Mouse (Mus musculus) kidney, embryonic 14.5 days (tissue): ENCODE results near the gene Aloxe3. TPM values are rescaled to one million over a fixed set of nuclear protein-coding genes. Genes with fewer than 3 reads are reported as not detected.

Experiments
- ATAC-seq: fragments of 200-750 bp; cut with Nextera tagmentation; 2 replicates; pipeline ENCODE4 v1.8.0; 2017; ENCODE audit warnings: moderate number of reproducible peaks, mild to moderate bottlenecking, moderate TSS enrichment, moderate library complexity; ENCODE audit not compliant: low FRiP score, low TSS enrichment
- H3K27ac ChIP-seq: fragments of 300-500 bp; sonication (generic); 2 replicates; pipeline ENCODE4 v1.5.1; 2014; ENCODE audit warnings: low read depth, mild to moderate bottlenecking, low read length, moderate library complexity, mixed read lengths
- H3K27me3 ChIP-seq: fragments of 300-500 bp; sonication (generic); 2 replicates; pipeline ENCODE4 v1.6.1; 2014; ENCODE audit warnings: mild to moderate bottlenecking, low read length; ENCODE audit not compliant: control insufficient read depth, insufficient read depth
- H3K36me3 ChIP-seq: fragments of 300-500 bp; sonication (generic); 2 replicates; pipeline ENCODE4 v1.6.1; 2014; ENCODE audit warnings: low read length, mixed read lengths; ENCODE audit not compliant: control insufficient read depth, insufficient read depth
- H3K4me1 ChIP-seq: fragments of 300-500 bp; sonication (generic); 2 replicates; pipeline ENCODE4 v1.6.1; 2014; ENCODE audit warnings: low read length, mixed read lengths; ENCODE audit not compliant: control insufficient read depth, insufficient read depth
- H3K4me2 ChIP-seq: fragments of 300-500 bp; sonication (generic); replicated peaks from 2 replicates; pipeline ENCODE4 v1.6.1; 2014; ENCODE audit warnings: low read depth, mild to moderate bottlenecking, low read length
- H3K4me3 ChIP-seq: fragments of 300-500 bp; sonication (generic); 2 replicates; pipeline ENCODE4 v1.5.1; 2014; ENCODE audit warnings: mild to moderate bottlenecking, low read length
- H3K9ac ChIP-seq: fragments of 300-500 bp; sonication (generic); 2 replicates; pipeline ENCODE4 v1.6.1; 2014; ENCODE audit warnings: low read depth, mild to moderate bottlenecking, low read length, moderate library complexity
- H3K9me3 ChIP-seq: fragments of 300-500 bp; sonication (generic); 2 replicates; pipeline ENCODE4 v1.6.1; 2016; ENCODE audit warnings: low read length; ENCODE audit not compliant: control insufficient read depth
- WGBS: fragments of 180-500 bp; shearing (Covaris S2); extraction: QIAGEN DNeasy Blood & Tissue Kit; methylation state at CpG from one replicate; pipeline ENCODE4 v1.1.7; 2014; 5-methylcytosine and 5-hydroxymethylcytosine counted together
- polyA plus RNA-seq: library from polyadenylated mRNA; unstranded; fragments of >200 nt; fragmentation: Nextera tagmentation; extraction: Ambion mirVana; gene quantifications from 2 replicates; pipeline ENCODE4 v1.2.1, GENCODE M21; 2014

Gene Aloxe3
- polyA plus RNA-seq, 1 experiment from 2014 or later, result 0.54 TPM

DNA sequence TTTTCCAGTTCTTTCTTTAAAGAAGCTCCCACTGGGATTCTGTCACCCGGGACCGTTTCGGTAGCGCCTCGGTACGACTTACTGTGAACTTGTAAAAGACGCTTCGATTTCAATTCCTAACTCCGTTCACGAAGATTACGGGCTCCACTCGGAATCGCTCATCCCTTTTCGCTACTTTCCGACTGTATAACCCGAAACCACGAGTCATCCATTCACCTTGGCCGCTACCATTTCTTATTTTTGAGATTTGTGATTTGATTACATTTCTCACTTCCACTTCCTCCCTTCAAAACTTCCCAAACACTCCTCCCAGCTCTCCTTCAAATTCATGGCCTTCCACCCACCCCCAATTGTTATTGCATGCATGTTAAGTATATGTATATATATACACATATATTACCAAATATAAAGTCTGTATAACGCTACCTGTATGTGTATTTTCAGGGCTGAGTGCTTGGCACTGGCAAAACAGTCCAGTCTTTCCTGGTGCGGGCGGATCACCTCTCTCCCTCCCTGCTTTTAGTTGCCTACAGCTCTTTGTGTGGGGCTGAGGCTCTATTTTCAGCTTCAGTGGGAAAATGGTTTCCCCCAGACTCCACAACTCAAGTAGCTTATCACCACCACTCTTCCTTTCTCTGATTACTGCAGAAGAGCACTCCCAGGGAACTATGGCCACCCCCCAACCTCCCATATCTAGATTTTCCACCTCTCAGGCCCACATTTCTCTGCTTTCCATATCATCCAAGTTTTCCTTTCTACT lies 14.5 kb upstream of the Aloxe3 start:
- Histone ChIP-seq H3K9me3 (no peaks in the 10 kb centered on the region), H3K27ac (no peak overlapping the region), H3K36me3 (peaks cover 27% of the 10 kb centered on the region; the same call in 1 of the 2 replicates), H3K4me2 (peak overlapping the region; percentile 51), H3K9ac (peak overlapping the region; percentile 38; the same call in 1 of the 2 replicates), H3K27me3 (peaks cover 4% of the 10 kb centered on the region; the same call in 1 of the 2 replicates), H3K4me3 (peak overlapping the region; percentile 58), H3K4me1 (no peaks in the 10 kb centered on the region)
- no peak for ATAC-seq
- WGBS, result 7% methylated on average over 21 of the region's 21 CpGs

DNA sequence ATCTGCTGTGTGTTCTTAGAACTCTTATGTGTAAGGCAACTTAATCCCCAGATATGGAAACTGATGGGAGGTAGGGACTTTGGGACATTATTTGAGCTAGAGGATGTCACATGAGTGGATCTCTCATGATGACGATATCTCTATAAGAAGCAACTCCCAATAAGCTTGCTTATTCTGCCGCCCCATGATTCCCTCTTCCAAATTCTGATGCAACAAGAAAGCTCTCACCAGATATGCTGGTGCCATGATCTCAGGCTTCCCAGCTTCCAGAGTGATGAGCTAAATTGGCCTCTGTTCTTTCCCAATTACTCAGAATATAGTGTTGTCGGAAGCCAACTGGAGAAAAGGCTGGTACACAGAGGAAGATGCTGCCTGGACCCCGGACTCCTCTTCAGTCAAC lies 13.8 kb upstream of the Aloxe3 start:
- no peak for ATAC-seq
- Histone ChIP-seq H3K4me2 (peak overlapping the region; percentile 16), H3K27ac (no peak overlapping the region), H3K9me3 (no peaks in the 10 kb centered on the region), H3K36me3 (peaks cover 24% of the 10 kb centered on the region; the same call in 1 of the 2 replicates), H3K4me3 (0 out of 2 replicates have a peak overlapping the region, but pooled peaks have one; percentile 58), H3K27me3 (peaks cover 4% of the 10 kb centered on the region; the same call in 1 of the 2 replicates), H3K9ac (0 out of 2 replicates have a peak overlapping the region, but pooled peaks have one; percentile 38), H3K4me1 (no peaks in the 10 kb centered on the region)
- WGBS, result 56% methylated on average over 4 of the region's 4 CpGs

- Histone ChIP-seq H3K4me2 (no peak overlapping the region), H3K27ac (no peak overlapping the region), H3K9me3 (no peaks in the 10 kb centered on the region), H3K9ac (no peak overlapping the region), H3K4me1 (no peaks in the 10 kb centered on the region; the same call in 1 of the 2 replicates), H3K4me3 (no peak overlapping the region), H3K27me3 (peaks cover 4% of the 10 kb centered on the region; the same call in 1 of the 2 replicates), H3K36me3 (peaks cover 4% of the 10 kb centered on the region; the same call in 1 of the 2 replicates)
- ATAC-seq, result no peak
- WGBS, result 66% methylated on average over 3 of the region's 3 CpGs
Measured at GRCm38 (mm10) chr11:69114018-69114417, 11.7 kb upstream of the Aloxe3 start.

DNA sequence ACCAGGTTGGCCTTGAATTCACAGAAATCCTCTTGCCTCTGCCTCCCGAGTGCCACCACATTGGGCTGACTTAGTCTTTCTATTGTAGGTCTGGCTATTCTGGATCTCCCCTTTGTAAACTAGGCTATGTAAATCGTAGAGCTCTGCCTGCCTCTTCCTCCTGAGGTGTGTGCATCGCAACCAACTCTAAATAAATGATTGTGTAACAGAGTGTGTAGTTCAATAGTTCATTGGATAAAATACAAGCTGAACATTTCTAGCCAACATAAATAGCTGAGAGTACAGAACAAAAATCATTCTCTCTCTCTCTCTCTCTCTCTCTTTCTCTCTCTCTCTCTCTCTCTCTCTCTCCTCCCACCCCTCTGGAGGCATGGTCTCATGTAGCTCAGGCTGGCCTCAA lies 11.1 kb upstream of the Aloxe3 start:
- H3K4me3 ChIP-seq, result no peak overlapping the region
- H3K4me1 ChIP-seq, result peaks cover 6% of the 10 kb centered on the region; the same call in 1 of the 2 replicates
- no peak for ATAC-seq
- H3K9me3 ChIP-seq, result no peaks in the 10 kb centered on the region
- H3K27me3 ChIP-seq, result peaks cover 4% of the 10 kb centered on the region; the same call in 1 of the 2 replicates
- no peak overlapping the region for H3K27ac ChIP-seq
- H3K4me2 ChIP-seq, result no peak overlapping the region
- H3K36me3 ChIP-seq, result no peaks in the 10 kb centered on the region
- H3K9ac ChIP-seq, result no peak overlapping the region
- 93% methylated on average over 3 of the region's 3 CpGs for WGBS

DNA sequence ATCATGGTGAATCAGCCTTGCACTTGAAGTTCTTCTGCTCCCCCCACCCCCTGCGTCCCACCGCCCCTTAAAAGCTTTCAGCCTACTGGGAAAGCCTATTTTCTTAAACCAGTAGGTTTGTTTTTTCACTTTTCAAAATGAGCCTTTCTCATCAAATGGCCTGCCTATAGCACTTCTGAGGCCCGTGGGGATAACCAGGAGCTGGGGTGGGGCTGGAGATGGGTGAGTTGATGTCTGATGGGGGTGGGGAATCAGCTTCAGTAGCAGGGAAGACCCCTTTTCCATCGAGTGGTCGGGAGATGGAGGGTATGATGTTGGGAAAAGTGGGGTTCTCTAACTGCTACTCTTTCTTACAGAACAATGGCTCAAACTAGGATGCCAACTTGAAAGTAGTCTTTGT lies 8.9 kb upstream of the Aloxe3 start:
- WGBS, result 38% methylated on average over 5 of the region's 5 CpGs
- Histone ChIP-seq H3K4me3 (no peak overlapping the region; the same call in 1 of the 2 replicates), H3K36me3 (no peaks in the 10 kb centered on the region)

DNA sequence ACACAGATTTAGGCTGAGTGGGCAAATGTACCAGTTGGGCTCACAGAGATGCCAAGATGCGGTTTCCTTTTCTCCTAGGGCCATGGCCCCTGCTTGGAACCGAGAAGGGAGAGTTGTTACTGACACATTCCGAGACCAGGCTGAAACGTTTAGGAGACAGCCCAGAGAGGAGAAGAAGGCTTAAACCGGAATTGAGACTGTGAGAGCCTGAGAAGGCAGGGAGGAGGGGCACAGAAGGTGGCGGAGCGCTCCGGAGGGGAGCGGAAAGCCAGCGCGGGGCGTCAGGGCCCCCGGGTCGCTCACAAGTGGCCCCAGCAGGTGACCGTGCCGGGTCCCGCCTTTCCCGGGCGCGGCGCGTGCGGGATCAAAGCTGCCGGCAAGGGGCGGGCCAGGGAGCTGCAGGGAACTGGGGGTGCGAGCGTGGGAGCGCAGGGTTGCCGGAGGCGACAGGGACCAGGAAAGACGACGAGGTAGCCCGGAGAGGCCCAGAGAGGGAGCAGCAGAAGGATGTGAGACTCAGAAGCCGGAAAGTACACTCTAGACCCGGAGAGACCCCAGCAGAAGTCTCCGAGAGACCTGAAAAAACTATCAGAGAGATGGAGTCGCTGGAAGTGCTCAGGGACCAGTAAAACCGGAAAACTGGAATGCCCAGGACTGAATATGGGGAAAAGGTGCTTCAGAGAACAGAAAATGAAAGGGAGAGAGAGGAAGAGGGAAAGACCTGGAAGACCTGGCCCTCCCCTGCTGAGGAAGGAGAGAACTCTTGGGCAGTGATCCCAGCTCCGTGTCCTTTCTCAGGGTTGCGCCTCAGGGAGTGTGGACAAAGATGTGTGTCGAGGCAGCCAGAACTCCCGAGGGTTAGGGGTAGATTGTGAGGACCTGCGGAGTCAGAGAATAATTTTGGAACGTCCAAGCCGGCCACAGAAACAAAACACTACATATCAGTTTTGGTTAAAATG lies 7.7 kb upstream of the Aloxe3 start:
- Histone ChIP-seq H3K36me3 (no peaks in the 10 kb centered on the region), H3K27me3 (no peaks in the 10 kb centered on the region), H3K9me3 (no peaks in the 10 kb centered on the region), H3K4me3 (peak overlapping the region; percentile 80), H3K4me2 (peak overlapping the region; percentile 95), H3K27ac (peak overlapping the region; percentile 14), H3K4me1 (peaks cover 20% of the 10 kb centered on the region; the same call in 1 of the 2 replicates), H3K9ac (peak overlapping the region; percentile 68)
- no peak for ATAC-seq
- under 1% methylated on average over 45 of the region's 45 CpGs for WGBS

More for the DNA sequence above, 8.9 kb upstream of the Aloxe3 start:
- Histone ChIP-seq H3K4me2 (peak overlapping the region; percentile 95), H3K4me1 (peaks cover 20% of the 10 kb centered on the region; the same call in 1 of the 2 replicates), H3K27me3 (peaks cover 4% of the 10 kb centered on the region; the same call in 1 of the 2 replicates), H3K9me3 (no peaks in the 10 kb centered on the region), H3K27ac (no peak overlapping the region), H3K9ac (no peak overlapping the region)
- ATAC-seq, result no peak

DNA sequence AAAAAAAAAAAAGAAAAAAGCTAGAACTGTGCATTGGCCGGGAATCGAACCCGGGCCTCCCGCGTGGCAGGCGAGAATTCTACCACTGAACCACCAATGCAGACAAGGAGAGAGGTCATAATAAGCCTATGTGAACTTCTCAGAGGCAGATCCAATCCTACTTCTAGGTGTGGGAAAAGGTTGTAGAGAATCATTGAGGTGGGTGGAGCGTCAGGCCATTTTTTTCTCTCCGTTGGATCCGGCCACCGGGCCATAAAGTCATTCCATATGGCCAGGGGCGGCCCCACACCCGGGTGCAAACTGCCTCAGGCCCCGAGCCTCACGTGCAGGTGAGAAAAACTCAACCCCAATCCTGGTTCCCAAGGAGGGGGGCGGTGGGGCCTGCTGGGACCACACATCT lies 6.9 kb upstream of the Aloxe3 start:
- H3K27me3 ChIP-seq, result no peaks in the 10 kb centered on the region
- H3K4me1 ChIP-seq, result peaks cover 20% of the 10 kb centered on the region; the same call in 1 of the 2 replicates
- H3K9me3 ChIP-seq, result no peaks in the 10 kb centered on the region
- peak overlapping the region; percentile 80 for H3K4me3 ChIP-seq
- H3K9ac ChIP-seq, result 0 out of 2 replicates have a peak overlapping the region, but pooled peaks have one; percentile 68
- under 1% methylated on average over 15 of the region's 15 CpGs for WGBS
- H3K36me3 ChIP-seq, result no peaks in the 10 kb centered on the region
- no peak for ATAC-seq
- no peak overlapping the region for H3K27ac ChIP-seq
- peak overlapping the region; percentile 95 for H3K4me2 ChIP-seq

GRCm38 (mm10) chr11:69119446-69120155 lies 6.1 kb upstream of the Aloxe3 start:
- H3K9ac ChIP-seq, result no peak overlapping the region
- ATAC-seq, result no peak
- H3K27ac ChIP-seq, result no peak overlapping the region
- H3K36me3 ChIP-seq, result no peaks in the 10 kb centered on the region
- H3K4me1 ChIP-seq, result peaks cover 20% of the 10 kb centered on the region; the same call in 1 of the 2 replicates
- H3K4me3 ChIP-seq, result peak overlapping the region; percentile 80; the same call in 1 of the 2 replicates
- H3K4me2 ChIP-seq, result peak overlapping the region; percentile 95
- WGBS, result 21% methylated on average over 14 of the region's 14 CpGs
- H3K9me3 ChIP-seq, result no peaks in the 10 kb centered on the region
- H3K27me3 ChIP-seq, result no peaks in the 10 kb centered on the region
